Comparison of ENCODE assay signal across 19 mouse cellular contexts in genomic region chr12:113362409-113363038, GRCm38 (mm10).
A peak's percentile ranks its signal among the peaks of the same experiment; 100 is the strongest.
DNase-seq lines count a peak whose midpoint lies in the region; ATAC-seq and TF ChIP-seq lines count a peak whose summit lies in the region.
"Had no signal": no experiment of that assay in that cellular context is flagged by ENCODE, and none has a peak within 500 bp of the region (broad histone marks: within the 10 kb centered on the region; RNA-seq: fewer than 3 reads in every experiment).

No protein-coding gene starts in this region.

- no peaks in the 10 kb centered on the region for H3K27me3 ChIP-seq in splenic B cell, adult 2 months (ENCODE audit: control insufficient read depth, insufficient read depth, low read length, poor library complexity, severe bottlenecking)
- no peaks in the 10 kb centered on the region for H3K27me3 ChIP-seq in lung, postnatal 0 days (replicated peaks; ENCODE audit: insufficient read depth, low read length)
- H3K27me3 ChIP-seq: hindbrain, embryonic 13.5 days had no signal

- peak; percentile 33 to 50; a peak in 1 of 4 replicates for ATAC-seq in hematopoietic stem cell, adult 5-6 weeks (replicated peaks in 1 of 2; ENCODE audit: insufficient read depth in 1 of 2, low FRiP score in 2 of 2, low TSS enrichment in 1 of 2, low read depth in 1 of 2, poor library complexity in 2 of 2, severe bottlenecking in 2 of 2)
- ATAC-seq in lung, postnatal 0 days = no peak
- ATAC-seq: forebrain, embryonic 16.5 days; hindbrain, postnatal 0 days had no signal

- no peak for TF ChIP-seq CTCF in lung, postnatal 0 days (IDR thresholded peaks at IDR 0.05)

- no peaks in the 10 kb centered on the region for H3K9me3 ChIP-seq in lung, postnatal 0 days (ENCODE audit: low read length)

- TF ChIP-seq EP300 in lung, postnatal 0 days (IDR thresholded peaks at IDR 0.05) = no peak

- H3K4me3 ChIP-seq in lung, postnatal 0 days (ENCODE audit: low read depth, low read length) = no peak overlapping the region
- H3K4me3 ChIP-seq: embryonic facial prominence, embryonic 10.5 days; forebrain, embryonic 10.5 days; hindbrain, embryonic 13.5 days had no signal

- no peak overlapping the region for H3K27ac ChIP-seq in lung, postnatal 0 days (ENCODE audit: low read length)
- H3K27ac ChIP-seq: embryonic facial prominence, embryonic 10.5 days; forebrain, embryonic 10.5 days; hindbrain, embryonic 13.5 days; hindbrain, postnatal 0 days had no signal

- WGBS in lung, postnatal 0 days = 53% methylated on average over 2 of the region's 2 CpGs

- H3K36me3 ChIP-seq in splenic B cell, adult 2 months (ENCODE audit: control insufficient read depth, insufficient read depth, low read length, poor library complexity, severe bottlenecking) = no peaks in the 10 kb centered on the region; the same call in 1 of the 2 replicates
- H3K36me3 ChIP-seq in lung, postnatal 0 days (ENCODE audit: insufficient read depth, low read length) = no peaks in the 10 kb centered on the region
- H3K36me3 ChIP-seq: embryonic facial prominence, embryonic 10.5 days; forebrain, embryonic 10.5 days; hindbrain, embryonic 13.5 days had no signal

- H3K4me2 ChIP-seq in lung, postnatal 0 days (replicated peaks; ENCODE audit: low read depth, low read length) = no peak overlapping the region
- H3K4me2 ChIP-seq: hindbrain, embryonic 13.5 days had no signal

- H3K4me1 ChIP-seq in lung, postnatal 0 days (ENCODE audit: insufficient read depth, low read depth, low read length) = no peaks in the 10 kb centered on the region
- H3K4me1 ChIP-seq: embryonic facial prominence, embryonic 10.5 days; forebrain, embryonic 10.5 days; hindbrain, embryonic 13.5 days had no signal

- H3K9ac ChIP-seq in lung, postnatal 0 days (replicated peaks; ENCODE audit: low read depth) = no peak overlapping the region
- H3K9ac ChIP-seq: hindbrain, embryonic 13.5 days had no signal

- DNase-seq in heart, adult 11 months = peak; percentile 57
- DNase-seq in heart, adult 9 months (ENCODE audit: low spot score in 2 of 2) = no peak
- DNase-seq in CD4-positive, CD25-positive, alpha-beta regulatory T cell, adult 2 months (ENCODE audit: low read depth, low spot score) = peak; percentile 45
- DNase-seq in splenic B cell, adult 2 months (ENCODE audit: low read depth, low spot score) = peak; percentile 49
- DNase-seq in lung, postnatal 0 days (ENCODE audit: low spot score) = no peak
- DNase-seq in layer of hippocampus, adult 8-10 months (ENCODE audit: low spot score in 2 of 2) = no peak
- DNase-seq: adrenal gland, postnatal 25 days; cerebellum, adult 18-20 months; cerebellum, adult 9-11 months; gastrocnemius, postnatal 14 days; heart, postnatal 10 days; heart, postnatal 4 days; kidney, adult 11 months had no signal

Comparison
In these comparisons a context has a peak if more than half of its experiments do, and no peak if none do; other contexts are left out.
1. DNase-seq: peak in heart, adult 11 months (single experiment), CD4-positive, CD25-positive, alpha-beta regulatory T cell, adult 2 months (single experiment) and splenic B cell, adult 2 months (single experiment); none in heart, adult 9 months (0 of 2), lung, postnatal 0 days (single experiment) and layer of hippocampus, adult 8-10 months (0 of 2).